Mouse (Mus musculus) fibroblast of lung, adult 2 months (primary cell): ENCODE results near the gene Gm1113.

Experiments
- DNase-seq: peaks from one replicate; pipeline ENCODE4 v3.0.0-alpha.2; 2011; ENCODE audit warnings: low read depth

Gm1113 gene

DNA sequence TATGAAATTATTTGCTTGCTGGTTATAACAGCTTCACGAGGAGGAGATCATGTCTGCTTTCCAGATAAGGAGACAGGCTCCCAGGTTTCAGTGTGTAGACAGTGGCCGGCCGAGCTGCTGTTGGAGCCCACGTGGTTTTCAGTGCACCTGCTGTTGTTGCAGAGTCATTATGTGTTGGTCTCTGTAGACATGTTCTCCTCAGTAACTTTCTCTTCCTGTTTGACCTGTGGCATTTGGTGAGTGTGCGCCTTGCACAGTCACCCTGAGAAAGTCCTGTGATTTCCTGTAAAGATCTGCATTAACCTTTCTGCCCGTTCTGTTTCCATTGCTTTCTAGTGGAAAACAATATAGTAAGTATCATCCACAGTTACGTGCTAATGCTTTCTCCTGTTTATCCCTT is 42.7 kb downstream of the Gm1113 start:
- no peak for DNase-seq

DNA sequence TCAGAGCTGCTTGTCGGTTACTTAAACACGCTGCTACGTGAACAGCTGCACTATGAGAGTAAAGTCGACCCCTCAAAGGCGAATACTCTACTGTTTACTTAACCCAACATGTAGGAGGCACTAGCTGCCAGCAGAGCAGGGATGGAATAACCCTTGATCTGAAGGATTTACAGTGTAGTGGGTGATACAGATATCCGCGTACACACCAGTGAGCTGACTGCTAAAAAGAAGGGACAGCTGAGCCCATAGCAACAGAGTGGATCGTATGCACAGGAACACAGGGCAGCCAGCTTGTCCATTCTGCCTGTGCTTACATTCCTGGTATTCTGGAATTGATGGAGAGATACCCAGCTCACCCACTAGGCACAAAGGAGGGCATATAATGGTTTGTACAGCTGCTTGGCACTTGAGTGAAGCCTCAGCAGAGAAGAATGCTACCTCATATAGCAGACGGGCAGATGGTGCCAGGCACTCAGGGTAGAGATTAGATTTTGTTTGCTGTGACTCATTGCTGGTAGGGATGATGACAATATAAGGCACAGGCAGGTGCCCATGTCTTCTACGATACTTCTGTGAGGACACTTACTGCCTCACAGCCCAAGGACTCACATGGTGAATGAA is 43.9 kb downstream of the Gm1113 start:
- DNase-seq = no peak

DNA sequence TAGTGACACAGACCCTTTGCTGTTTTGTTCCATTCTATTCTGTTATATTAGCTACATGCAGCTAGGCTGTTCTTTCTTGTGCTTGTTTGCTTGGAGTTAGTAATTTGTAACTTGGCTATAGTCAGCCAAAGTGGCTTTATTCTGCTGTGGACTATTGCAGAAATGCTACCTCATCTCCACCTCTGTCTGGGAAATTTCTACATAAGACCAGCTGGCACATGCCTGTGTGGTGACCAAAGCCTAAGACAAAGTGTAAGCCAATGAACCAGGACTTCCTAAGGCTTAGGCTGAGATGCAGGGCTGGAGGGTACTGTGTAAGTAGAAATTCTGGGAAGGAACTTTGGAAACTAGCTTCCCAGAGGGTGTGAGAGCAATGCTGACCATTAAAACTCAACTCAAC is 49.2 kb downstream of the Gm1113 start:
- peak; percentile 65 for DNase-seq

GRCm38 (mm10) chr9:35467264-35467817 is 50.7 kb downstream of the Gm1113 start:
- peak; percentile 89 for DNase-seq

- no peak for DNase-seq
These were observed 58.5 kb downstream of the Gm1113 start for GRCm38 (mm10) chr9:35459594-35459993.
